Mouse (Mus musculus) liver, embryonic 16.5 days (tissue): ENCODE measurements at regions not wholly inside any gene's neighbourhood (a gene's known extent, or its start where the extent isn't known, plus 50 kb on each side); places are given as distances from the start of the nearest gene placed in this dataset.

Experiments used
- ATAC-seq: fragments of 200-750 bp; cut with Nextera tagmentation; 2 replicates; pipeline ENCODE4 v1.8.0; 2017; ENCODE audit warnings: low read depth, mild to moderate bottlenecking, moderate number of reproducible peaks, moderate library complexity
- H3K27ac ChIP-seq: fragments of 300-500 bp; sonication (generic); 2 replicates; pipeline ENCODE4 v1.5.1; 2014; ENCODE audit warnings: mild to moderate bottlenecking, low read length
- H3K27me3 ChIP-seq: fragments of 300-500 bp; sonication (generic); 2 replicates; pipeline ENCODE4 v1.6.1; 2014; ENCODE audit warnings: low read depth, low read length, mixed read lengths; ENCODE audit not compliant: control insufficient read depth, insufficient read depth
- H3K36me3 ChIP-seq: fragments of 300-500 bp; sonication (generic); 2 replicates; pipeline ENCODE4 v1.6.1; 2014; ENCODE audit warnings: mild to moderate bottlenecking; ENCODE audit not compliant: control insufficient read depth, insufficient read depth
- H3K4me1 ChIP-seq: fragments of 300-500 bp; sonication (generic); 2 replicates; pipeline ENCODE4 v1.6.1; 2014; ENCODE audit warnings: low read depth, low read length, mixed read lengths; ENCODE audit not compliant: control insufficient read depth
- H3K4me2 ChIP-seq: fragments of 300-500 bp; sonication (generic); 2 replicates; pipeline ENCODE4 v1.6.1; 2014; ENCODE audit warnings: low read depth, low read length, mixed read lengths
- H3K4me3 ChIP-seq: fragments of 300-500 bp; sonication (generic); 2 replicates; pipeline ENCODE4 v1.5.1; 2014; ENCODE audit warnings: low read depth, mild to moderate bottlenecking, low read length
- H3K9ac ChIP-seq: fragments of 300-500 bp; sonication (generic); 2 replicates; pipeline ENCODE4 v1.6.1; 2014; ENCODE audit warnings: low read depth, low read length
- H3K9me3 ChIP-seq: fragments of 300-500 bp; sonication (generic); replicated peaks from 2 replicates; pipeline ENCODE4 v1.6.1; 2016; ENCODE audit warnings: low read length; ENCODE audit not compliant: control insufficient read depth
- WGBS: fragments of 180-500 bp; shearing (Covaris S2); extraction: QIAGEN DNeasy Blood & Tissue Kit; methylation state at CpG from one replicate; pipeline ENCODE4 v1.1.7; 2014; ENCODE audit not compliant: insufficient replicate concordance; 5-methylcytosine and 5-hydroxymethylcytosine counted together

- H3K9ac ChIP-seq, result no peak overlapping the region
- no peak overlapping the region for H3K27ac ChIP-seq
- H3K36me3 ChIP-seq, result no peaks in the 10 kb centered on the region
- H3K4me2 ChIP-seq, result no peak overlapping the region
- ATAC-seq, result no peak
- H3K4me1 ChIP-seq, result no peaks in the 10 kb centered on the region
- H3K9me3 ChIP-seq, result no peaks in the 10 kb centered on the region
- H3K4me3 ChIP-seq, result no peak overlapping the region
- H3K27me3 ChIP-seq, result no peaks in the 10 kb centered on the region
- WGBS, result 38% methylated on average over 7 of the region's 7 CpGs
These were observed 211.4 kb downstream of the Lyplal1 start for GRCm38 (mm10) chr1:185905666-185906065.

DNA sequence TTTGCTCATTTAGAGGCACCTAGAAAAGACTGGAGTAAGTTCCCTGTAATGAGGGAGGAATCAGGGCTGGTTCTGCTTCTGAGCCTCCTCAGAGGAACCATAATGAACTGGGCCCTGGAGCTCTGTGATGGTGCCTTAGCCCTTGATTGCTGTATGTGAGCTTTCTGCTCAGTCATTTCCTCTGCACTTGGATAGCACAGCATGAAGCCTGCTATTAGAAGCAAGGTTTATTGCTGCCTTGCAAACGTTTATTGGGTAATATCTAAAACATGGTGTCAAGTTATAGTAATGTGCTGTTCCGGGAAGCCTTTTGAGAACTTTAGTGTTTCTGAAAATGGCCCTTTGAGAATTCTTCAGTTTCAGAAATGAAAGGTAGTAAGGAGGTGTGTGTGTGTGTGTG lies 201.5 kb downstream of the Lyplal1 start:
- H3K4me1 ChIP-seq, result no peaks in the 10 kb centered on the region
- 50% methylated on average over 2 of the region's 2 CpGs for WGBS

GRCm38 (mm10) chr1:185918663-185919062 lies 198.4 kb downstream of the Lyplal1 start:
- Histone ChIP-seq H3K27ac (no peak overlapping the region), H3K9ac (no peak overlapping the region), H3K9me3 (no peaks in the 10 kb centered on the region), H3K27me3 (no peaks in the 10 kb centered on the region), H3K36me3 (no peaks in the 10 kb centered on the region), H3K4me1 (no peaks in the 10 kb centered on the region), H3K4me3 (no peak overlapping the region), H3K4me2 (no peak overlapping the region)
- WGBS, result 64% methylated on average over 1 of the region's 1 CpGs
- no peak for ATAC-seq

More for the DNA sequence above, 201.5 kb downstream of the Lyplal1 start:
- no peaks in the 10 kb centered on the region for H3K36me3 ChIP-seq
- no peak overlapping the region for H3K9ac ChIP-seq
- no peak overlapping the region for H3K27ac ChIP-seq
- ATAC-seq, result no peak
- no peak overlapping the region for H3K4me2 ChIP-seq
- no peak overlapping the region for H3K4me3 ChIP-seq
- no peaks in the 10 kb centered on the region for H3K9me3 ChIP-seq
- no peaks in the 10 kb centered on the region for H3K27me3 ChIP-seq

GRCm38 (mm10) chr1:185923723-185924122 lies 193.4 kb downstream of the Lyplal1 start:
- 42% methylated on average over 2 of the region's 2 CpGs for WGBS
- no peaks in the 10 kb centered on the region for H3K4me1 ChIP-seq

GRCm38 (mm10) chr1:185929000-185929399 lies 188.1 kb downstream of the Lyplal1 start:
- Histone ChIP-seq H3K9ac (no peak overlapping the region), H3K9me3 (no peaks in the 10 kb centered on the region), H3K4me1 (no peaks in the 10 kb centered on the region), H3K27ac (no peak overlapping the region), H3K4me3 (no peak overlapping the region), H3K4me2 (no peak overlapping the region), H3K36me3 (no peaks in the 10 kb centered on the region), H3K27me3 (no peaks in the 10 kb centered on the region)
- WGBS, result 34% methylated on average over 2 of the region's 2 CpGs
- no peak for ATAC-seq

More at GRCm38 (mm10) chr1:185923723-185924122, 193.4 kb downstream of the Lyplal1 start:
- Histone ChIP-seq H3K9me3 (no peaks in the 10 kb centered on the region), H3K36me3 (no peaks in the 10 kb centered on the region), H3K9ac (no peak overlapping the region), H3K4me3 (no peak overlapping the region), H3K4me2 (no peak overlapping the region), H3K27me3 (no peaks in the 10 kb centered on the region), H3K27ac (no peak overlapping the region)
- no peak for ATAC-seq

GRCm38 (mm10) chr1:185929761-185930160 lies 187.3 kb downstream of the Lyplal1 start:
- WGBS, result 59% methylated on average over 5 of the region's 5 CpGs
- no peaks in the 10 kb centered on the region for H3K9me3 ChIP-seq
- H3K9ac ChIP-seq, result no peak overlapping the region
- no peak overlapping the region for H3K4me2 ChIP-seq
- H3K27ac ChIP-seq, result no peak overlapping the region
- H3K27me3 ChIP-seq, result no peaks in the 10 kb centered on the region
- ATAC-seq, result no peak
- no peak overlapping the region for H3K4me3 ChIP-seq
- no peaks in the 10 kb centered on the region for H3K36me3 ChIP-seq
- no peaks in the 10 kb centered on the region for H3K4me1 ChIP-seq

DNA sequence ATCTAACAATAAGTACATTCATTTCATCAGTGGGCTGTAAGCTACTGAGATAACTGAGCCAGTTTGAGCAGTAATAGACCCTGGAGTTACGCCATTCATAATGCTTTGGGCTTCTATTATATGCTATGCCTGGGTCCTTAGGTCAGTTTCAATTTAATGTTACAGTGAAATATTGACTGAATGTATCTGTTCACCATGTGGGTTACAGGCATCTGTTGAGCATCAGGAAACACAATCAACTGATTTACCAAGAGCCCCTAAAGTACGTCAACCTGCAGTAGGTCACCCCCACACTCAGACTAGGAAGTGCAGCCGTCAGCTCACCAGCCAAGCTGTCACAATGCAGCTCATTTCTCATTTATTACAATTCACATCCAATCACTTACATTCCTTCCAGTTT lies 183.5 kb downstream of the Lyplal1 start:
- Histone ChIP-seq H3K4me3 (no peak overlapping the region), H3K4me1 (no peaks in the 10 kb centered on the region), H3K27ac (no peak overlapping the region), H3K9me3 (no peaks in the 10 kb centered on the region), H3K9ac (no peak overlapping the region), H3K4me2 (no peak overlapping the region), H3K27me3 (no peaks in the 10 kb centered on the region), H3K36me3 (no peaks in the 10 kb centered on the region)
- WGBS, result 61% methylated on average over 3 of the region's 3 CpGs
- ATAC-seq, result no peak

DNA sequence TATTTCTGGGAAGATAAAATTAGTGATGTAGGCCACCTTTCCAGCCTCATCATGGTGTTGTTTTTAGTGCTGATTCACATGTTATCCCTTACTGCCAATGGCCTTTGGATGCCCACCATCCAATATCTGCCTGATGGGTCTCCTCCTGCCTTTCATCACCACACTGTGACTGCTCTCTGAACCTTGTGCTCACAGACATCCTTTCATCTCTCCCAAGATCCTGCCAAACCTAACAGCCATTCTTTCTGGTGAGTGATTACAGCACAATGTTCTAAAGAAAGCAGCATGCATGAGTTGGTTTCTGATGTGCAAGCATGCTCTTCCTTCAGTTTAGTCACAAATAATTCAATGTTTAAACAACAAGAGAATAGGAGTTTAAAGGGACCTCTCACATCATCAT lies 180.1 kb downstream of the Lyplal1 start:
- Histone ChIP-seq H3K36me3 (no peaks in the 10 kb centered on the region), H3K9me3 (no peaks in the 10 kb centered on the region), H3K27ac (no peak overlapping the region), H3K4me3 (no peak overlapping the region), H3K4me2 (no peak overlapping the region), H3K9ac (no peak overlapping the region), H3K27me3 (no peaks in the 10 kb centered on the region), H3K4me1 (no peaks in the 10 kb centered on the region)
- no peak for ATAC-seq

DNA sequence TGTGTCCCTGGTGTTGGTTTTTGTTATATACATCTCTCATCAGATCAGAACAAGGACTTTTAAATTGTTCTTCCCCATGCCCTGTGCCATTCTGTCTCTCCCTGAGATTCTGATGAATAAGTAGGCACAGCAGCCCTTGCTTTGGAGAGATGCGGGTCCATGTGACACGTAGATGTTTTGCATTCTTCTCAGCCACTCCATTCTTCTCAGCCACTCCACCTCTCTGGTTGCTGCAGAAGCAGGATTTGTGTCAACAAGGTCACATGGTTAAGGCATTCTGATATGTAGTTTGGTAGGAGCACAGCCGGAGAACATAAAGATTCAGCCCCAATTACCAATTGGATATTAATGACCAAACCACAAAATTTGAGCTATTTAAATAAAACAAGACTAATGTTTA lies 177.2 kb downstream of the Lyplal1 start:
- no peak overlapping the region for H3K4me3 ChIP-seq
- no peak overlapping the region for H3K4me2 ChIP-seq
- no peaks in the 10 kb centered on the region for H3K27me3 ChIP-seq
- H3K27ac ChIP-seq, result no peak overlapping the region
- no peak for ATAC-seq
- no peaks in the 10 kb centered on the region for H3K9me3 ChIP-seq
- H3K36me3 ChIP-seq, result no peaks in the 10 kb centered on the region
- WGBS, result 56% methylated on average over 3 of the region's 3 CpGs
- no peaks in the 10 kb centered on the region for H3K4me1 ChIP-seq
- H3K9ac ChIP-seq, result no peak overlapping the region

DNA sequence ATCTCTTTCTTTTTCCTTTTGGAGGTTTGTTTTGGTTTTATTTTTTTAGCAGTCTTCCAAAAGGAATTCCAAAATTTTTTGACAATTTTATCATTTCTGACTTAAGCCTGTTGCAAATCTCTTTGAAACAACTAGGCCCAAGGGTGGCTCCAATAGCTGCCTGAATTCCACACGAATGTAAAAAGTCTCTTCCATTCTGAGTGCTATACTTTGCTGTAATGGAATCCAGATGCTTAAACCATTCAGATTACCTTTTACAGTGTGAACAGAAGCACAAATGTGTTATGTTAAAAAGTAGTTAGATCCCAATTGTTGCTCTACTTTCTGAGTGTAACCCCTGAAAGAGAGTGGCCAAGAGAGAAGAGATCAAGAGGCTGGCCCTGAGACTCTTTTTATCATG lies 176.6 kb downstream of the Lyplal1 start:
- Histone ChIP-seq H3K9ac (no peak overlapping the region), H3K9me3 (no peaks in the 10 kb centered on the region), H3K27me3 (no peaks in the 10 kb centered on the region), H3K36me3 (no peaks in the 10 kb centered on the region), H3K4me2 (no peak overlapping the region), H3K27ac (no peak overlapping the region), H3K4me3 (no peak overlapping the region), H3K4me1 (no peaks in the 10 kb centered on the region)
- ATAC-seq, result no peak
- WGBS, result 43% methylated on average over 1 of the region's 1 CpGs
